Mouse (Mus musculus) small intestine, adult 2 months (tissue): ENCODE results near the gene Foxn3.

Experiments
- CTCF ChIP-seq: fragments of 200-500 bp; IDR thresholded peaks from 2 replicates; pipeline ENCODE4 v1.5.1; 2012; ENCODE audit warnings: low read depth, mild to moderate bottlenecking, control low read depth, inconsistent platforms, low read length, moderate library complexity, mixed read lengths; ENCODE audit not compliant: insufficient replicate concordance, insufficient read length; ENCODE audit errors: extremely low read depth
- POLR2A ChIP-seq: fragments of 200-500 bp; IDR thresholded peaks from 2 replicates; pipeline ENCODE4 v1.6.1; 2012; ENCODE audit warnings: low read depth, mild to moderate bottlenecking, control low read depth, inconsistent platforms, low read length, moderate library complexity

- TF ChIP-seq POLR2A (no peak), CTCF (no peak)
Measured at GRCm38 (mm10) chr12:99579989-99580388, 16.6 kb upstream of the Foxn3 start.
